Mouse (Mus musculus) spleen, adult 2 months (tissue): ENCODE measurements around the gene Dpp6.

Experiments
- CTCF ChIP-seq: fragments of 200-500 bp; IDR thresholded peaks from 2 replicates; pipeline ENCODE4 v1.5.1; 2011; ENCODE audit warnings: mild to moderate bottlenecking, inconsistent platforms; ENCODE audit not compliant: insufficient read depth, insufficient read length, insufficient replicate concordance; ENCODE audit errors: extremely low read depth
- POLR2A ChIP-seq: fragments of 200-500 bp; IDR thresholded peaks from 2 replicates; pipeline ENCODE4 v1.6.1; 2011; ENCODE audit warnings: low read depth, low read length, inconsistent platforms

- TF ChIP-seq POLR2A (no peak), CTCF (no peak)
Observed at GRCm38 (mm10) chr5:27077821-27078220, 260.8 kb downstream of the Dpp6 start.
